Mouse (Mus musculus) cerebellum, adult 18-20 months (tissue): ENCODE results near the gene Cd6.

Source experiments
- DNase-seq, 2 experiments: peaks; one replicate each; pipeline ENCODE4 v3.0.0; 2021

Cd6 gene

DNA sequence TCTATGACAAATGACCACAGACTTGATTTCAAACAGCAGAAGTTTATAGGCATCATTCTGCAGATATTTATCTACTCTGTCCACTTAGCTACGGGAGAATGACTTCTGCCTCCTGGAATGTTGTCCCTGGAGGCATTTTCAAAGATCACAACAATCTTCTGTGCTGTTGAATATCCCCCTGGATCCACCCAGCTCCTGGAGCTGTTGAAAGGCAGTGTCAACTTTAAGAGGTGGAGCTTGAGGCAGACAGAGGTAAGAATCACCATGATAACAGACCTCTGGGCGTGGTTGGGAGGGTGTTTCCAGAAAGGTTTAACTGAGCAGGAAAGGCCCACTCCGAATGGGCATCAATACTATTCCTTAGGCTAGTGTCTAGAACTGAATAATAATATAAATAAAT is 5.8 kb upstream of the Cd6 start:
- DNase-seq, result no peak

DNA sequence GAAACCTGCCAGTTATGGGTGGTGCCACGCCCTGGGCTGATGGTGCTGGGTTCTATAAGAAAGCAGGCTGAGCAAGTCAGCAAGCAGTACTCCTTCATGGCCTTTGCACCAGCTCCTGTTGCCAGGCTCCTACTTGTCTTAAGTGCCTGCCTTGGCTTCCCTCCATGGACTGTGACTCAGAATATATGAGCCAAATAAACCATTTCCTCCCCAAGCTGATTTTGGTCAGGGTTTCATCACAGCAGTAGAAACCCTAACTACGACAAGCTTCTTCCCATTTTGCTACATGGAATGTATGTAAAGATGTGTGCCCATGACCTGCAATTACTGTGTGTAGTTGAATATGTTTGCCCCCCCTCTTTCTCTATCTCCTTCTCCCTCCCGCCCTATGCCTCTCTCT is 3.8 kb upstream of the Cd6 start:
- no peak for DNase-seq

GRCm38 (mm10) chr19:10832030-10832429 is 2.2 kb upstream of the Cd6 start:
- no peak for DNase-seq

GRCm38 (mm10) chr19:10831424-10831823 is 1.6 kb upstream of the Cd6 start:
- DNase-seq, result peak; percentile 65 to 68

DNA sequence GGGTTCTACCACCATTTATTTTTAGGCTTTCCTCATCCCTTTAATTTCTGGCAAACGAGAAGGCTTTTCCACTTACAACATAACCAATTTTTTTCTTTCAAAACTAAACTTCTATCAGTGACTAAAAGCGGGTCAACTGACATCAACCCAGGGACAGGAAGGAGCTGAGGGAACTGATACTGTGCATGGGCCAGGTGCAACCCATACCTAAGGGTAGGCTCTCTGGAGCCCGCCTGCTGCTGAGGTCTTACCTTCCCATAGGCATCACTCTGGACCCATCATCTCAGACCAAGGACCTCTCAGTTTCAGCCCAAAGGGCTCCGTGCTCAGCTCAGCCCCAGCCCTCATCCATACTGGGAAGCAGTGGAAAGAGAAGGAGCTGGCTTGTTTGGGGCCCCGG is 1.5 kb downstream of the Cd6 start:
- DNase-seq, result no peak

DNA sequence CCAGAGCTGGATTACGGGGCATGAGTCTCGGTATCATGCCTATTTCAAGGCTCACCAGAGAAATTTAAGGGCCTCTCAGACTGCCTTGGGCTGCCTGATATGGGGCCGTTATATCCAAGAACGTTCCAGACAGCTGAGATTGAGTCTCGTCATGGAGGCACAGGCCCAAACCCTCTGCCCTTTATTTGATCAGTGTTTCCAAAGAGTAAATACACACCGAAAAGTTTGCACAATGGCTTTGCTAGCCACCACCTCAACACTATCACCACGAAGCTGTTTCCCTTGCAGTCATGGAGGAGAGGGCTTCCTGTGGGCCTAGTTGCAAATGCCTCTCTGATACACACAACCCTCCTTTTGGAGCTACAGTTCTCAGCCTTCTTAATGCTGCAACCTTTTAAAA is 5.8 kb downstream of the Cd6 start:
- no peak for DNase-seq

GRCm38 (mm10) chr19:10822534-10822933 is 7.3 kb downstream of the Cd6 start:
- DNase-seq, result no peak

DNA sequence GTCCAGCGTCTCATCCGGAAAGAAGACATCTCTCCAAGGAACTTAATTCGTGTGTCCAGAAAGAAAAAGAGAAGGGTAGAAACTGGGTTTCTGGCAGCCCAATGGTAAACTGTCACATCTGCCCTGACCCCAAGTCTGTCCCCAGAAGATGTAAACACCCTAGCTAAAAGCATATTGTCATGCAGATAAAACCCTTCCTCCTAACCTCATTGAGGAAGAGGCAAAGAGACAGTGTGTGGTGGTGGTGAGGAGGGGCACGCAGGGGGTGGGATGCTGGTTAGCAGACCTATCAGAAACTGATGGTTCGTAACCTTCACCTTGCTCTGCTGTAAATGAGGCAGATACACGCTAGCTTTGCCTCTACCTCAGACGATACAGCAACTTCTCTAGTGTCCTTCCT is 8.5 kb downstream of the Cd6 start:
- DNase-seq, result no peak

DNA sequence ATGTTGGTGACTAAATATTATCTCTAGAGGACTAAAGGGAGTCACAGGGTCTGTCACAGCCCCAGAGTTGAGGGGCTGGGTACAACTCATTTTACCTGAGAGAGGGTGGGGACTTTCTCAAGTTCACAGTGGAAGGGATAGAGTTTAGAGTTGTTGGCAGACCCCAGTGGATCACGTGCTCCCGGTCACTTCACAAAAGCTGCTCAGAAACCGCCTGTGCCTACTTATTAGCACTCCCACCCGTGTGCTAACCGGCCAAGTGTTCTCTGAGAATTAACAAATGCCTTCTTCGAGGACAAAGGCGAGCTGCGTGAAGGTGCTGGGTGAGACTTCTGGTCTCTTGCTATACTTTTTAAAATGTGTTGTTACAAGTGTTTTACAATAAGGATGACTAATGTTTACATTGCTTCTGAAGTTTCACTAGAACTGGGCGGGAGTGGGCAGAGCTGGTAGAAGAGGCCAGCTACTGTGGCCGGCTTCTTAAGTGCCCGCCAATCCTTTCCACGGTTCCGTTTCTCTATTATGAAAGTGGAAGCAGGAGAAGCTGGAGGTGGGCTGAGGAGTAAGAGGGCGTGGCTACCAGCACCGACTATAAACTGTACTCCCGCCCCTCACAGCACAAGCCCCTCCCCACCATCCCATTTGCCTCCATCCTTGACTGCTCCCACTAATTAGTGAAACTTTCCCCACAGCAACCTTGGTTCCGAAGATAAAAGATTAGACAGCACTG is 11.5 kb downstream of the Cd6 start:
- DNase-seq, result no peak

DNA sequence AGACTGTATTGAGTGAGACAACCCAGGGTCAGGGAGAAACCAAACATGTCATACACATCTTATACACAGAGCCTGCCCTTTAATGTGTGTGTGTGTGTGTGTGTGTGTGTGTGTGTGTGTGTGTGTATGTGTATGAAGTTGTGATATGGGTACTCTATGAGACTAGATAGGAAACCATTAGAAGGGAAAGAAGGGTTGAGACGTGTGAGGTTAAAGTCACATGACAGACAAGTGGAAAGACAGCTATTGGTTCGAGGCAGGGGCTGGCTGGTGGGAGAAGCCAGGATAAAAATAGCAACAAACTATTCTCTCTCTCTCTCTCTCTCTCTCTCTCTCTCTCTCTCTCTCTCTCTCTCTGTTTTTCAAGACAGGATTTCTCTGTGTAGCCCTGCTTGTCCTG is 13.4 kb downstream of the Cd6 start:
- no peak for DNase-seq

DNA sequence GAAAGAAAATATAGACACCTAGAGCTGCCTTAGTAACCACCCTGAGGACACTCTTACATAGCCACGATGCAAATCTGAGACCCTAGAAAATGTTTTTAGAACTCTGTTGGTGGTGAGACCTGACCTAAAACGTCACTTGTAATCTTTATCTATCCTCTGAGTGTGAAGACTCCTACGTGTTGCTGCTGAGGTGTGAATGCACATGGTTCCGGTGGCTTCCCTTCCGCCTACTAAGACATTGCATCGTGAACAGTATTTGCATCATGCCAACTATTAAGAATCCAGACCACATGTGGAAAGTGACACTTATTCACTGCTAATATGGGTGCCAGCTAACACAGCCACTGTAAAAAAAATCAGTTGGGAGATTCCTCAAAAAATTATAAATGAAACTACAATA is 14.0 kb downstream of the Cd6 start:
- DNase-seq, result no peak

- DNase-seq, result no peak
Observed at GRCm38 (mm10) chr19:10813905-10814304, 16.0 kb downstream of the Cd6 start.

DNA sequence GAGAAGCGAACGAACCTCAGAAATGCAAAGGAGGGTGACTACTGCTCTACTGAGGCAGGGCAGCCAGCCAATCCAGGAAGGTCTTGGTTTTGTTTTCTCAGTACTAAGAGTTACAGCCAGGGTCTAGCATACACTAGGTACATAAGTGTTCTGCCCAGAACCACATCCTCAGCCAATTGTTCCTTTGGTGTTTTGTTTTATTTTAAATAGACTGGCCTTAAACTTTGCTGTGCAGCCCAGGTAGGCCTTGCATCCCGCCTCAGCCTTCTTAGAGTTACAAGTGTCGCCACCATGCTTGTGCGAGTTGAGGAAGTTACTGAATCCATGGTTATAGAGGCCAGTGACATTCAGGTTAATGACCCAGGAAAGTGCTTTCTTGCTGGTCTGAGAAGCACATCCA is 16.8 kb downstream of the Cd6 start:
- no peak for DNase-seq

GRCm38 (mm10) chr19:10811471-10811870 is 18.4 kb downstream of the Cd6 start:
- no peak for DNase-seq

- no peak for DNase-seq
Observed at GRCm38 (mm10) chr19:10810176-10810492, 19.7 kb downstream of the Cd6 start.

- no peak for DNase-seq
Observed at GRCm38 (mm10) chr19:10809428-10810175, 20.3 kb downstream of the Cd6 start.

- peak; percentile 53 to 54 for DNase-seq
Observed at GRCm38 (mm10) chr19:10808524-10809233, 21.2 kb downstream of the Cd6 start.

DNA sequence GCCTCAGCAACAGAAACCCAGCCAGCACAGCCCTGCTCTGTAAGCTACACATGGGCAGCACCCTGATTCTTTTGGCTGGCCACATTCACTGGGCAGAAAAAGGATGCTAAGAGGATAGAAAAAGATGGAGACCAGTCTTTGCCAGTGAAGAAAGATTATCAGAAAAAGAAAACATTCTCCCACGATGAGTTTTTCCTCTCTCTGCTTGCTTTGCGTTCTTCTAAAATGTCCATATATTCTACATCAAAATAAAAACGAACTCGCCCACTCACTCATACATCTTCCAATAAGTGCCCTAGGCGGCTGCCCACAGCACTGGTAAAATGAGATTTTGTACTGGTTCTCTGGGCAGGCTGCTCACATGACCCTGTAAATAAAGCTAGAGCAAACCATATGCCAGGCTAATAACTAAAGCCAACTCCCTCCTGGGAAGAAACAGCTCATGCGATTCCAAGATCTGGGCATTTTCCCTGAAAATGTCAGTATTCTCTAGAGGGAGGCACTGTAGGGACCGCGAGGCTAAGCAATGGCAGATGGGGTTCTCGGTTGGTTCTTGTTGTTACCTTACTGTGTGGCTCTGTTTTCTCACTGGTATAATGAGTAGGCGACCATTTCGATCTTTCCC is 24.1 kb downstream of the Cd6 start:
- peak; percentile 77 to 85 for DNase-seq

- peak in 1 of 2 experiments; percentile 35 for DNase-seq
Observed at GRCm38 (mm10) chr19:10804850-10805660, 24.8 kb downstream of the Cd6 start.

DNA sequence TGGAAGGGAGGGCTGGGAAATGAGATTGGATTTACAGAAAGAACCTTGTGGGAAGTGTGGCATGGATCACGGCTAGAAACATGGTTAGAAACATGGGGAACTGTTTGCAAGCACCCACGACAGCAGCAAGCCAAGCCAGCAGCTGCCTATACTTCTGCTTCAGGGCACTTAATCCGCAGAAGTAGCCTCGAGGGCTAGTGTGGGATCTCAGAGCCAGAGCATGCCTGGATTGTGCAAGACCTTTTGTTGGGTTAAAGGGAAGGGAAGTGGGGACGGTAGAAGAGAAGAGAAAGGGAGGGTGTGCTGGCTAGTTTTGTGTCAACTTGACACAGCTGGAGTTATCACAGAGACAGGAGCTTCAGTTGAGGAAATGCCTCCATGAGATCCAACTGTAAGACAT is 26.1 kb downstream of the Cd6 start:
- no peak for DNase-seq

DNA sequence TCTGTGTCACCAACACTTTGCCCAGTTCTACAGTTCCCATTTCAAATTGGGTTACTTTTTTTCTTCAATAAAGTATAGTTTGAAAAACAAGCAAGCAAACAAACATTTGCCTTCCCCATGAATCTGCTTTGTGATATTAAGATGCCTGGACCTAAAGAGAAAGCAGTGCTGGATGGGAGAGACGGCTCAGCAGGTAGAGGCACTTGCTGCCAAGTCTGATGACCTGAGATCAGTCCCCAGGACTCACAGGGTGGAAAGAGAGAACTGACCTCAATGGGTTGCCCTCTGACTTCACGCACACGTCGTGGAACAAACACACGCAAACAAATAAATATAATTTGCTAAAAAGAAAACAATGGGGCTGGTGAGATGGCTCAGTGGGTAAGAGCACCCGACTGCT is 28.0 kb downstream of the Cd6 start:
- peak in 1 of 2 experiments; percentile 54 for DNase-seq

DNA sequence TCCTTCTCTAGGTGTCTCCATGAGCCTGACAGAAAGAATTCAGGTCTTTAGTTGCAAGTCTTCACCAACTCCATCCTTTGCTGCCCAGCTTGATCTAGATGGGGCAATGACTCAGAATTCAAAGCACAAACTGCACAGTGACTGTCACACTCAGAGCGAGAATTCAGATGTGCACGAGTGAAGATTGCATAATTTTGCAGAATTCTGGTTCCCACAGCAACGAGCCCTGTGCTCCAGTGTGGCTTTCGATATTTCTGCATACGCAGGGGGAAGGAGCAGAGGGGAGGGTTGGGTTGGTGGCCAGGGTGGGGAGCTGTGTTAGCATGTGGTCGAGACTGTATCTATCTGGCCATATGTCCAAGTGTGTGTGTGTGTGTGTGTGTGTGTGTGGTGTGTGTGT is 28.8 kb downstream of the Cd6 start:
- no peak for DNase-seq

DNA sequence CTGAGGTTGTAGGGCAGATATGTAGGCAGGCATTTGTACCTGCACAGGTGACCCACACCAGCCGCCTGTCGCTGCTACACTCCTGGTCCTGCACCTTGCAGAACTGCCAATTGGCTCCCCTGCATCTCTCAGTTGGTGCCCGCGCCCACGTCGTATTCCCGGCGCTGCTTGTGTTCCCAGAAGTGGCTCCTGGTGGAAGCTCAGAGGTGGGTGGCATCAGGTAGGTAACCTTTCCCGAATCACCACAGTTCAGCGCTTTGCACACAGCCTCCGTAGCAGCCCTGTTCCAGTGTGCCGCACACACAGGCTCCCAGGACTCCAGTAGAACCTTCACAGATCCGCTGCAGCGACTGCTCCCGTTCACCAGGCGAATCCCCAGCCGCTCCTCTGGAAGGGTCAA is 30.7 kb downstream of the Cd6 start:
- no peak for DNase-seq
